Mouse (Mus musculus) myocyte (in vitro differentiated cells): Measurements from ENCODE around the gene Kif6.

Experiments used
- CEBPB ChIP-seq: IDR thresholded peaks from 2 replicates; pipeline ENCODE4 v1.6.1; 2011; ENCODE audit warnings: mild to moderate bottlenecking, moderate library complexity; ENCODE audit not compliant: poor library complexity, insufficient read depth, severe bottlenecking
- E2F4 ChIP-seq: IDR thresholded peaks from one replicate; pipeline ENCODE4 v1.6.1; 2011; ENCODE audit warnings: mild to moderate bottlenecking, control low read depth, moderate library complexity; ENCODE audit not compliant: insufficient read depth
- POLR2A ChIP-seq: IDR thresholded peaks from one replicate; pipeline ENCODE4 v1.6.1; 2011; ENCODE audit warnings: low read depth, mild to moderate bottlenecking, control low read depth, moderate library complexity; ENCODE audit not compliant: insufficient read length
- POLR2AphosphoS2 ChIP-seq: IDR thresholded peaks from one replicate; pipeline ENCODE4 v1.6.1; 2011; ENCODE audit warnings: low read depth, control low read depth; ENCODE audit not compliant: insufficient read length
- REST ChIP-seq: IDR thresholded peaks from one replicate; pipeline ENCODE4 v1.6.1; 2011; ENCODE audit warnings: mild to moderate bottlenecking, control low read depth, moderate library complexity; ENCODE audit not compliant: insufficient read depth, insufficient read length
- TCF12 ChIP-seq: IDR thresholded peaks from one replicate; pipeline ENCODE4 v1.6.1; 2011; ENCODE audit warnings: mild to moderate bottlenecking, control low read depth; ENCODE audit not compliant: poor library complexity, insufficient read depth, severe bottlenecking
- USF1 ChIP-seq: IDR thresholded peaks from one replicate; pipeline ENCODE4 v1.6.1; 2011; ENCODE audit warnings: low read depth, mild to moderate bottlenecking, control low read depth, moderate library complexity

- TF ChIP-seq E2F4, result no peak
- TF ChIP-seq POLR2A, result no peak
- no peak for TF ChIP-seq REST
- no peak for TF ChIP-seq TCF12
- no peak for TF ChIP-seq POLR2AphosphoS2
- no peak for TF ChIP-seq USF1
- TF ChIP-seq CEBPB, result no peak
Observed at GRCm38 (mm10) chr17:49939146-49939545, 324.2 kb downstream of the Kif6 start.
